Mouse (Mus musculus): ENCODE data around the gene Serpinb2. TPM values are rescaled to one million over a fixed set of nuclear protein-coding genes. Genes with fewer than 3 reads are reported as not detected.

The Serpinb2 gene
- polyA plus RNA-seq, 1 experiment from 2014 or later: not detected

GRCm38 (mm10) chr1:107584932-107585331 lies 73.7 kb downstream of the Serpinb2 start:
- peak; percentile 60; the same call in 1 of the 2 replicates for ATAC-seq (ENCODE audit: low FRiP score, low read depth)
- Histone ChIP-seq H3K27ac (replicated peaks) (no peak overlapping the region), H3K4me2 (replicated peaks) (no peak overlapping the region), H3K36me3 (no peaks in the 10 kb centered on the region), H3K4me3 (no peak overlapping the region), H3K27me3 (no peaks in the 10 kb centered on the region), H3K9me3 (no peaks in the 10 kb centered on the region), H3K4me1 (no peaks in the 10 kb centered on the region), H3K9ac (replicated peaks) (no peak overlapping the region)
- WGBS: 74% methylated on average over 3 of the region's 3 CpGs

Other genes with a start within 250 kb of the Serpinb2 start
- not detected in 2 replicates for gene Serpinb3b, start 233.1 kb upstream of the Serpinb2 start, polyA plus RNA-seq (2016; fragmentation: Nextera tagmentation; extraction: Ambion mirVana)
- gene Serpinb3c, start 233.1 kb upstream of the Serpinb2 start, polyA plus RNA-seq (2016; fragmentation: Nextera tagmentation; extraction: Ambion mirVana): not detected in 2 replicates
- gene Serpinb11, start 150.2 kb upstream of the Serpinb2 start, polyA plus RNA-seq (2016; fragmentation: Nextera tagmentation; extraction: Ambion mirVana): not detected in 2 replicates
- not detected in 2 replicates for gene Serpinb7, start 111.8 kb upstream of the Serpinb2 start, polyA plus RNA-seq (2016; fragmentation: Nextera tagmentation; extraction: Ambion mirVana)
- gene Serpinb8, start 78.6 kb downstream of the Serpinb2 start, polyA plus RNA-seq (2016; fragmentation: Nextera tagmentation; extraction: Ambion mirVana): 0.12 and 1.1 TPM in 2 replicates

Data from midbrain, embryonic 12.5 days (tissue).